Mouse (Mus musculus): ENCODE data around the gene Smarca1.

DNA sequence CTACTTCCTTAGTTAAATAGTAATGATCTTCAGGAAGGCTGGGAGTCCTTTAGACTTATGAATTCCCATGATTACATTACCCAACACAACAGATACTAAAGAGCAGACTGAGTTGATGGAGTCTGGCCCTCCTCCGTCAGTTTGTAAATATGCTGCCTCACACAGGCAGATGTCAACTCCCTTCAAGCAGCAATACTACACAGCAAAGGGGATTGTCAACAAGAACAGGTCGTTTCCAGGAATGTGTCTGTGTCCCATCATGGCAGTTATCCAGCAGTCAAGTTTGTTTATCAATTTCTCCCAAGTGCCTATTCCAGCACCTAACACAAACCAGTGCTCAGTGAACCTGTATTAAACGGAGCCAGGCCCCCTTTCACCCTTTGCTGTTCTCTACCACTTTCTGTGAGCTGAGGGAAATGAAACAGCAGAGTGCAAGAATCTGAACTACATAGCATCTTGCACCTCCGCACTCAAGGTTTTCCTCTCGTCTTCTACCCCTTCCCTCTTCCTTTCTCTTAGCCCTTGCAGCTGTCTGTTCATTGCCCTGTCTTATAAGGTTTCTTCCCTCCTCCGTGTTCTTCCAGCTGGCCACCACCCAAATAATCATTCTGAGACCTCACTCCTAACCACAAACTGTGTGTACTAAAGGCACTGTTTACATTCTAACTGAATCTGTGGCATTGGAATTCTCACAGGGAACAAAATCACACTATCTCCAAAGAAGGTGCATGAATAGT, 57.5 kb downstream of the Smarca1 start:
- TF ChIP-seq CTCF (IDR thresholded peaks at IDR 0.05; ENCODE audit: borderline replicate concordance, insufficient read depth, low read depth, low read length), result no peak
- TF ChIP-seq POLR2A (IDR thresholded peaks at IDR 0.05; ENCODE audit: borderline replicate concordance, insufficient read depth, low read length), result no peak
